Mouse (Mus musculus) spleen, adult 2 months (tissue): ENCODE results near the gene Olfr1247. TPM values are rescaled to one million over a fixed set of nuclear protein-coding genes. Genes with fewer than 3 reads are reported as not detected.
"Not testable (repeated sequence)": the region's sequence is repeated elsewhere in the genome, so short reads cannot be mapped to it uniquely, and the experiment has no call there.

Experiments
- DNase-seq, 2 experiments: peaks; one replicate each; pipeline versions ENCODE4 v3.0.0 to v3.0.0-alpha.2; 2012 to 2021; ENCODE audit warnings: low spot score in 2 of 2, low read depth in 1 of 2
- H3K27ac ChIP-seq: fragments of 200-500 bp; 2 replicates; pipeline ENCODE4 v1.5.1; 2012; ENCODE audit warnings: low read length, inconsistent platforms; ENCODE audit not compliant: insufficient read depth
- H3K27me3 ChIP-seq: fragments of 200-500 bp; 2 replicates; pipeline ENCODE4 v1.6.1; 2012; ENCODE audit warnings: mild to moderate bottlenecking, moderate library complexity, low read length, inconsistent platforms; ENCODE audit not compliant: control insufficient read depth, insufficient read depth
- H3K36me3 ChIP-seq: fragments of 200-500 bp; 2 replicates; pipeline ENCODE4 v1.6.1; 2012; ENCODE audit warnings: mild to moderate bottlenecking, low read length, inconsistent platforms; ENCODE audit not compliant: control insufficient read depth, insufficient read depth
- H3K4me1 ChIP-seq: fragments of 200-500 bp; 2 replicates; pipeline ENCODE4 v1.6.1; 2011; ENCODE audit warnings: inconsistent platforms; ENCODE audit not compliant: control insufficient read depth, insufficient read depth, insufficient read length
- H3K4me3 ChIP-seq: fragments of 200-500 bp; 2 replicates; pipeline ENCODE4 v1.5.1; 2011; ENCODE audit warnings: mild to moderate bottlenecking, inconsistent platforms; ENCODE audit not compliant: insufficient read depth, insufficient read length; ENCODE audit errors: extremely low read depth
- CTCF ChIP-seq: fragments of 200-500 bp; IDR thresholded peaks from 2 replicates; pipeline ENCODE4 v1.5.1; 2011; ENCODE audit warnings: mild to moderate bottlenecking, inconsistent platforms; ENCODE audit not compliant: insufficient read depth, insufficient read length, insufficient replicate concordance; ENCODE audit errors: extremely low read depth
- POLR2A ChIP-seq: fragments of 200-500 bp; IDR thresholded peaks from 2 replicates; pipeline ENCODE4 v1.6.1; 2011; ENCODE audit warnings: low read depth, low read length, inconsistent platforms
- WGBS: fragments of 180-500 bp; shearing (Covaris S2); methylation state at CpG from one replicate; pipeline ENCODE4 v1.1.7; 2018; 5-methylcytosine and 5-hydroxymethylcytosine counted together
- polyA plus RNA-seq: library from polyadenylated mRNA; depleted of rRNA; stranded (reverse); fragments of >200 nt; gene quantifications from 2 replicates; pipeline ENCODE4 v1.2.3, GENCODE M21; 2012; rRNA removed

Gene Olfr1247
- polyA plus RNA-seq, result not detected in 2 replicates

GRCm38 (mm10) chr2:89614030-89614429 is at the start of gene Olfr1247:
TSS of gene Olfr1247 (minus strand) at chr2:89614130.
- Histone ChIP-seq H3K36me3 (no peaks in the 10 kb centered on the region), H3K27ac (no peak within 1 kb of the TSS), H3K4me1 (no peaks in the 10 kb centered on the region), H3K4me3 (no peak within 1 kb of the TSS), H3K27me3 (no peaks in the 10 kb centered on the region)
- no peak for TF ChIP-seq POLR2A
- WGBS, result 89% methylated on average over 2 of the region's 2 CpGs
- no peak for DNase-seq

- TF ChIP-seq POLR2A (no peak), CTCF (no peak)
- H3K36me3 ChIP-seq, result no peaks in the 10 kb centered on the region
- no peaks in the 10 kb centered on the region for H3K27me3 ChIP-seq
- H3K4me1 ChIP-seq, result no peaks in the 10 kb centered on the region
- H3K27ac ChIP-seq, result no peak within 1 kb of the TSS
- DNase-seq, result no peak
- H3K4me3 ChIP-seq, result no peak within 1 kb of the TSS
Observed at GRCm38 (mm10) chr2:89661367-89661766, 47.4 kb upstream of the Olfr1247 start, which contains the start of gene Olfr1250. TSS of gene Olfr1250 (minus strand) at chr2:89661467.

- WGBS, result 93% methylated on average over 2 of the region's 2 CpGs
- Histone ChIP-seq H3K36me3 (no peaks in the 10 kb centered on the region), H3K4me3 (no peak within 1 kb of the TSS)
Observed at GRCm38 (mm10) chr2:89634883-89635282, 21.0 kb upstream of the Olfr1247 start, which contains the start of gene Olfr1249. TSS of gene Olfr1249 (minus strand) at chr2:89634983.

GRCm38 (mm10) chr2:89618145-89618544 is 4.2 kb upstream of the Olfr1247 start, which contains the start of gene Olfr1248:
TSS of gene Olfr1248 (minus strand) at chr2:89618245.
- DNase-seq, H3K27me3 ChIP-seq, H3K4me3 ChIP-seq, H3K4me1 ChIP-seq, H3K36me3 ChIP-seq, H3K27ac ChIP-seq: not testable (repeated sequence)
- WGBS, result 89% methylated on average over 1 of the region's 1 CpGs

More at GRCm38 (mm10) chr2:89634883-89635282, 21.0 kb upstream of the Olfr1247 start, which contains the start of gene Olfr1249:
- H3K4me1 ChIP-seq, result no peaks in the 10 kb centered on the region
- TF ChIP-seq POLR2A (no peak), CTCF (no peak)
- no peaks in the 10 kb centered on the region for H3K27me3 ChIP-seq
- no peak for DNase-seq
- no peak within 1 kb of the TSS for H3K27ac ChIP-seq

GRCm38 (mm10) chr2:89593057-89593456 is 20.9 kb downstream of the Olfr1247 start, which contains the start of gene Olfr1246:
TSS of gene Olfr1246 (minus strand) at chr2:89593157.
- no peaks in the 10 kb centered on the region for H3K4me1 ChIP-seq
- 78% methylated on average over 2 of the region's 2 CpGs for WGBS

GRCm38 (mm10) chr2:89578347-89578746 is 35.6 kb downstream of the Olfr1247 start, which contains the start of gene Olfr1245:
TSS of gene Olfr1245 (minus strand) at chr2:89578447.
- WGBS, result 72% methylated on average over 1 of the region's 1 CpGs
- DNase-seq, result no peak
- TF ChIP-seq POLR2A (no peak), CTCF (no peak)
- H3K4me3 ChIP-seq, result no peak within 1 kb of the TSS
- no peaks in the 10 kb centered on the region for H3K27me3 ChIP-seq
- no peak within 1 kb of the TSS for H3K27ac ChIP-seq
- no peaks in the 10 kb centered on the region for H3K36me3 ChIP-seq
- no peaks in the 10 kb centered on the region for H3K4me1 ChIP-seq

More at GRCm38 (mm10) chr2:89593057-89593456, 20.9 kb downstream of the Olfr1247 start, which contains the start of gene Olfr1246:
- no peak within 1 kb of the TSS for H3K4me3 ChIP-seq
- no peaks in the 10 kb centered on the region for H3K36me3 ChIP-seq
- H3K27ac ChIP-seq, result no peak within 1 kb of the TSS
- TF ChIP-seq CTCF (no peak), POLR2A (no peak)
- DNase-seq, result no peak
- no peaks in the 10 kb centered on the region for H3K27me3 ChIP-seq

GRCm38 (mm10) chr2:89562706-89563105 is 51.2 kb downstream of the Olfr1247 start:
- H3K27ac ChIP-seq, H3K4me3 ChIP-seq, H3K27me3 ChIP-seq, H3K36me3 ChIP-seq, DNase-seq, H3K4me1 ChIP-seq: not testable (repeated sequence)
- WGBS, result 69% methylated on average over 2 of the region's 2 CpGs

Other genes starting within 250 kb of the Olfr1247 start
- gene Olfr1234, start 249.3 kb downstream of the Olfr1247 start, polyA plus RNA-seq, result not detected in 2 replicates
- not detected in 2 replicates for gene Olfr1238, start 204.5 kb downstream of the Olfr1247 start, polyA plus RNA-seq
- not detected in 2 replicates for gene Olfr1239, start 193.7 kb downstream of the Olfr1247 start, polyA plus RNA-seq
- not detected in 2 replicates for gene Olfr1240, start 171.1 kb downstream of the Olfr1247 start, polyA plus RNA-seq
- gene Olfr1241, start 127.0 kb downstream of the Olfr1247 start, polyA plus RNA-seq, result not detected in 2 replicates
- not detected in 2 replicates for gene Olfr1242, start 115.8 kb downstream of the Olfr1247 start, polyA plus RNA-seq
- gene Olfr1243, start 82.6 kb downstream of the Olfr1247 start, polyA plus RNA-seq, result not detected in 2 replicates
- gene Olfr1245, start 35.7 kb downstream of the Olfr1247 start, polyA plus RNA-seq, result not detected in 2 replicates
- not detected in 2 replicates for gene Olfr1246, start 21.0 kb downstream of the Olfr1247 start, polyA plus RNA-seq
- not detected in 2 replicates for gene Olfr1248, start 4.1 kb upstream of the Olfr1247 start, polyA plus RNA-seq
- gene Olfr1249, start 20.9 kb upstream of the Olfr1247 start, polyA plus RNA-seq, result not detected in 2 replicates
- gene Olfr1250, start 47.3 kb upstream of the Olfr1247 start, polyA plus RNA-seq, result not detected in 2 replicates
- not detected in 2 replicates for gene Olfr1251, start 57.8 kb upstream of the Olfr1247 start, polyA plus RNA-seq
- gene Olfr1252, start 110.9 kb upstream of the Olfr1247 start, polyA plus RNA-seq, result not detected in 2 replicates
- gene Olfr1253, start 143.0 kb upstream of the Olfr1247 start, polyA plus RNA-seq, result not detected in 2 replicates
- not detected in 2 replicates for gene Olfr1254, start 179.5 kb upstream of the Olfr1247 start, polyA plus RNA-seq
- not detected in 2 replicates for gene Olfr1255, start 197.9 kb upstream of the Olfr1247 start, polyA plus RNA-seq
- not detected in 2 replicates for gene Olfr1256, start 227.4 kb upstream of the Olfr1247 start, polyA plus RNA-seq
- gene Olfr48, start 234.1 kb upstream of the Olfr1247 start, polyA plus RNA-seq, result not detected in 2 replicates